ENCODE assay signal across 27 mouse cellular contexts in the genomic region with DNA sequence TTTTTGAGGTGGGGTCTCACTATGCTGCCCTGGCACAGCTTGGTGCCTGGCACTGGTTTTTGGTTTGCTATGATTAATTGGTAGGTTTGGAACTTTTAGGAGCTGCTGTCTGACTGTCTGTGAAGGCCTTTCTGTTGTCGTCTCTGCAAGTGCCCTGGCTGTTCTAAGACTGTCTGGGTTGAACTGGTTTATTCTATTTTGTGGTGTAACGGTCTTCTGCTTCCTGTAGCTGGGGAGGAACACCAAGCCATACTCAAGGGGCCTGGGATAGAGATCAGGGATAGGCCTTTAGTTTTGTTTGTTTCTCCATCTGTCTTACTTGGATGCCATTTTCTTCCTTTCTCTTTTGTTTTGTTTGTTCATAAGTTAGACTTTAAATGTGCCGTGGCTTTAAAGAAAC. TPM values are rescaled to one million over a fixed set of nuclear protein-coding genes. Genes with fewer than 3 reads are reported as not detected.
DNase-seq lines count a peak whose midpoint lies in the region; ATAC-seq and TF ChIP-seq lines count a peak whose summit lies in the region.
"Had no signal": no experiment of that assay in that cellular context is flagged by ENCODE, and none has a peak within 500 bp of the region (broad histone marks: within the 10 kb centered on the region; RNA-seq: fewer than 3 reads in every experiment).

No protein-coding gene starts in this region.

- H3K4me1 ChIP-seq in heart, embryonic 10.5 days: peaks cover 27% of the 10 kb centered on the region
- H3K4me1 ChIP-seq in stomach, embryonic 16.5 days (ENCODE audit: control insufficient read depth, insufficient read depth, low read length): peaks cover 5% of the 10 kb centered on the region; the same call in 1 of the 2 replicates
- H3K4me1 ChIP-seq in stomach, postnatal 0 days (replicated peaks; ENCODE audit: control insufficient read depth, insufficient read depth): peaks cover 3% of the 10 kb centered on the region; the same call in 1 of the 2 replicates
- peaks cover 3 to 42% of the 10 kb centered on the region in 2 experiments for H3K4me1 ChIP-seq in CH12.LX (ENCODE audit: control insufficient read depth in 1 of 2, insufficient read depth in 2 of 2)
- H3K4me1 ChIP-seq in liver, embryonic 16.5 days (ENCODE audit: control insufficient read depth, low read depth, low read length): peaks cover 6% of the 10 kb centered on the region
- H3K4me1 ChIP-seq: neural tube, embryonic 12.5 days had no signal

- intact Hi-C loops in heart, postnatal 10 days (cut with DNase I): no loop called here
- intact Hi-C loops in left cerebral cortex, postnatal 25 days (cut with DNase I): no loop called here

- ATAC-seq in stomach, embryonic 16.5 days (ENCODE audit: insufficient read depth, low FRiP score): no peak
- ATAC-seq in stomach, postnatal 0 days (ENCODE audit: low FRiP score, low TSS enrichment): no peak
- ATAC-seq in liver, embryonic 16.5 days (ENCODE audit: low read depth): no peak
- ATAC-seq: forebrain, postnatal 0 days had no signal

- H3K36me3 ChIP-seq in heart, embryonic 10.5 days: no peaks in the 10 kb centered on the region
- no peaks in the 10 kb centered on the region for H3K36me3 ChIP-seq in stomach, embryonic 16.5 days (ENCODE audit: control insufficient read depth, insufficient read depth, low read length)
- H3K36me3 ChIP-seq in stomach, postnatal 0 days (ENCODE audit: control insufficient read depth, insufficient read depth, low read length): no peaks in the 10 kb centered on the region
- no peaks in the 10 kb centered on the region for H3K36me3 ChIP-seq in CH12.LX (replicated peaks in 1 of 2; ENCODE audit: control insufficient read depth in 1 of 2, insufficient read depth in 1 of 2, low read length in 1 of 2)
- H3K36me3 ChIP-seq in liver, embryonic 16.5 days (ENCODE audit: control insufficient read depth, insufficient read depth): no peaks in the 10 kb centered on the region
- H3K36me3 ChIP-seq: embryonic facial prominence, embryonic 15.5 days; limb, embryonic 13.5 days; neural tube, embryonic 12.5 days had no signal

- no peaks in the 10 kb centered on the region for H3K9me3 ChIP-seq in heart, embryonic 10.5 days
- H3K9me3 ChIP-seq in stomach, embryonic 16.5 days (replicated peaks; ENCODE audit: control insufficient read depth, low read length): no peaks in the 10 kb centered on the region
- H3K9me3 ChIP-seq in stomach, postnatal 0 days (ENCODE audit: control insufficient read depth, low read length): no peaks in the 10 kb centered on the region
- no peaks in the 10 kb centered on the region for H3K9me3 ChIP-seq in CH12.LX (replicated peaks; ENCODE audit: low read length)
- H3K9me3 ChIP-seq in liver, embryonic 16.5 days (replicated peaks; ENCODE audit: control insufficient read depth, low read length): no peaks in the 10 kb centered on the region
- H3K9me3 ChIP-seq: embryonic facial prominence, embryonic 15.5 days; limb, embryonic 13.5 days; megakaryocyte, embryonic 14.5 days; neural tube, embryonic 12.5 days had no signal

- no peaks in the 10 kb centered on the region for H3K79me2 ChIP-seq in CH12.LX (replicated peaks; ENCODE audit: control insufficient read depth, extremely low read depth, insufficient read depth, poor library complexity, severe bottlenecking)

- in situ Hi-C loops in CH12.LX (cut with MboI; ENCODE audit: low pct_ligation_motif_present, low pct_unique_long_range_greater_than_20kb, low sequenced_read_pairs): no loop called here

- no peak for TF ChIP-seq EP300 in stomach, postnatal 0 days (optimal IDR thresholded peaks at IDR 0.05)
- TF ChIP-seq EP300 in CH12.LX (IDR thresholded peaks at IDR 0.05; ENCODE audit: low read length): no peak

- TF ChIP-seq CTCF in stomach, postnatal 0 days (IDR thresholded peaks at IDR 0.05; ENCODE audit: low read depth): no peak
- TF ChIP-seq CTCF in CH12.LX (conservative IDR thresholded peaks at IDR 0.05 in 1 of 2, IDR thresholded peaks at IDR 0.05 in 1 of 2; ENCODE audit: low read depth in 2 of 2, low read length in 2 of 2): no peak

- H3K27ac ChIP-seq in heart, embryonic 10.5 days: 0 out of 2 replicates have a peak overlapping the region, but pooled peaks have one; percentile 10
- H3K27ac ChIP-seq in stomach, embryonic 16.5 days (ENCODE audit: low read length): peak overlapping the region; percentile 20; the same call in 1 of the 2 replicates
- no peak overlapping the region for H3K27ac ChIP-seq in stomach, postnatal 0 days (replicated peaks)
- no peak overlapping the region for H3K27ac ChIP-seq in CH12.LX (ENCODE audit: insufficient read depth, low read depth)
- peak overlapping the region; percentile 52; the same call in 1 of the 2 replicates for H3K27ac ChIP-seq in liver, embryonic 16.5 days (ENCODE audit: low read length)
- H3K27ac ChIP-seq: embryonic facial prominence, embryonic 15.5 days; heart, adult 2 months; hindbrain, embryonic 14.5 days; layer of hippocampus, adult 2 months; limb, embryonic 13.5 days; neural tube, embryonic 12.5 days had no signal

- no peak for DNase-seq in heart, embryonic 10.5 days (ENCODE audit: low spot score)
- no peak for DNase-seq in heart, postnatal 10 days
- no peak for DNase-seq in stomach, postnatal 0 days (ENCODE audit: low spot score)
- no peak for DNase-seq in CH12.LX (ENCODE audit: extremely low read depth)
- no peak for DNase-seq in left cerebral cortex, postnatal 25 days (ENCODE audit: low spot score in 2 of 2)
- no peak for DNase-seq in urinary bladder, adult 2 months (ENCODE audit: low spot score)
- DNase-seq: adrenal gland, adult 2 months; cerebellum, adult 11-12 months; cerebellum, postnatal 14 days; forebrain, postnatal 0 days; gastrocnemius, postnatal 25 days; heart, adult 2 months; heart, postnatal 36 days; kidney, adult 8-10 months; lung, adult 2 months; lung, postnatal 14 days; midbrain, embryonic 14.5 days; right cerebral cortex, postnatal 14 days had no signal

- H3K27me3 ChIP-seq in heart, embryonic 10.5 days (ENCODE audit: insufficient read depth, poor library complexity, severe bottlenecking): no peaks in the 10 kb centered on the region
- no peaks in the 10 kb centered on the region for H3K27me3 ChIP-seq in stomach, embryonic 16.5 days (ENCODE audit: control insufficient read depth, insufficient read depth, low read length)
- H3K27me3 ChIP-seq in stomach, postnatal 0 days (ENCODE audit: control insufficient read depth, insufficient read depth, low read length): no peaks in the 10 kb centered on the region
- H3K27me3 ChIP-seq in CH12.LX (replicated peaks): no peaks in the 10 kb centered on the region
- H3K27me3 ChIP-seq in liver, embryonic 16.5 days (ENCODE audit: control insufficient read depth, insufficient read depth, low read depth, low read length): no peaks in the 10 kb centered on the region
- H3K27me3 ChIP-seq: embryonic facial prominence, embryonic 15.5 days; limb, embryonic 13.5 days; neural tube, embryonic 12.5 days had no signal

- H3K4me2 ChIP-seq in stomach, embryonic 16.5 days (ENCODE audit: low read depth, low read length): no peak overlapping the region
- H3K4me2 ChIP-seq in stomach, postnatal 0 days (replicated peaks; ENCODE audit: low read depth): no peak overlapping the region
- peak overlapping the region; percentile 79; the same call in 1 of the 2 replicates for H3K4me2 ChIP-seq in CH12.LX (ENCODE audit: insufficient read depth, low read depth, poor library complexity, severe bottlenecking)
- H3K4me2 ChIP-seq in liver, embryonic 16.5 days (ENCODE audit: low read depth, low read length): peak overlapping the region; percentile 12; the same call in 1 of the 2 replicates
- H3K4me2 ChIP-seq: embryonic facial prominence, embryonic 15.5 days; hindbrain, embryonic 14.5 days; limb, embryonic 13.5 days; neural tube, embryonic 12.5 days had no signal

- no peak overlapping the region for H3K9ac ChIP-seq in stomach, embryonic 16.5 days (ENCODE audit: low read length)
- no peak overlapping the region for H3K9ac ChIP-seq in stomach, postnatal 0 days (ENCODE audit: low read length)
- H3K9ac ChIP-seq in CH12.LX (ENCODE audit: insufficient read depth, low read depth): no peak overlapping the region
- H3K9ac ChIP-seq in liver, embryonic 16.5 days (ENCODE audit: low read depth, low read length): no peak overlapping the region
- H3K9ac ChIP-seq: embryonic facial prominence, embryonic 15.5 days; forebrain, postnatal 0 days; hindbrain, embryonic 14.5 days; limb, embryonic 13.5 days; neural tube, embryonic 12.5 days had no signal

- no peak for TF ChIP-seq RAD21 in CH12.LX (IDR thresholded peaks at IDR 0.05; ENCODE audit: low read depth, low read length)

- H3K4me3 ChIP-seq in heart, embryonic 10.5 days: no peak overlapping the region
- H3K4me3 ChIP-seq in stomach, embryonic 16.5 days (replicated peaks; ENCODE audit: low read length): no peak overlapping the region
- H3K4me3 ChIP-seq in stomach, postnatal 0 days (ENCODE audit: low read depth, low read length): no peak overlapping the region
- H3K4me3 ChIP-seq in CH12.LX (replicated peaks in 1 of 3; ENCODE audit: low read depth in 2 of 3, low read length in 2 of 3, poor library complexity in 1 of 3): no peak overlapping the region
- no peak overlapping the region for H3K4me3 ChIP-seq in liver, embryonic 16.5 days (ENCODE audit: low read depth, low read length)
- H3K4me3 ChIP-seq: embryonic facial prominence, embryonic 15.5 days; heart, adult 2 months; layer of hippocampus, adult 2 months; limb, embryonic 13.5 days; megakaryocyte, embryonic 14.5 days; neural tube, embryonic 12.5 days had no signal

- WGBS in heart, embryonic 10.5 days: 78% methylated on average over 3 of the region's 3 CpGs
- WGBS in stomach, embryonic 16.5 days: 49% methylated on average over 3 of the region's 3 CpGs
- WGBS in stomach, postnatal 0 days: 45% methylated on average over 3 of the region's 3 CpGs
- 25% methylated on average over 3 of the region's 3 CpGs for WGBS in liver, embryonic 16.5 days (ENCODE audit: insufficient replicate concordance)

- dilution Hi-C loops in CH12.LX (cut with MboI; ENCODE audit: extremely low pct_ligation_motif_present, extremely low pct_unique_long_range_greater_than_20kb, low sequenced_read_pairs): no loop called here

- no peak for TF ChIP-seq POLR2A in CH12.LX (IDR thresholded peaks at IDR 0.05; ENCODE audit: low read depth, low read length)

TF ChIP-seq in CH12.LX, 34 proteins besides CTCF, POLR2A, EP300 and RAD21 (continues in another document):
- TF ChIP-seq NRF1 (IDR thresholded peaks at IDR 0.05; ENCODE audit: low read depth, low read length): no peak
- no peak for TF ChIP-seq TBP (conservative IDR thresholded peaks at IDR 0.05; ENCODE audit: low read depth, low read length)

RNA-seq across cellular contexts. Expression of a gene that starts 46.0 kb away (rescaled TPM):
- polyA plus RNA-seq in heart, embryonic 10.5 days (2016; fragmentation: Nextera tagmentation; extraction: Ambion mirVana): 0.10 and 0.13 TPM in 2 replicates
- total RNA-seq in heart, postnatal 10 days (2021): 10 to 100 TPM; 36.4 to 38.2 TPM
- 3.6 and 4.0 TPM in 2 replicates for polyA plus RNA-seq in stomach, embryonic 16.5 days (2015; fragmentation: Nextera tagmentation; extraction: Ambion mirVana)
- 3.0 and 3.1 TPM in 2 replicates for polyA plus RNA-seq in stomach, postnatal 0 days (2015; fragmentation: Nextera tagmentation; extraction: Ambion mirVana)
- 0.08 TPM in 1 of 2 replicates, not detected in the other for total RNA-seq in CH12.LX (2012; rRNA removed)
- not detected in 2 replicates for total RNA-seq in CH12.LX (2014; rRNA removed)
- polyA plus RNA-seq in CH12.LX (2012; ENCODE audit: insufficient read length, low read depth): 0.20 and 0.26 TPM in 2 replicates
- 0.14 and 0.42 TPM in 2 replicates for polyA plus RNA-seq in liver, embryonic 16.5 days (2015; fragmentation: Nextera tagmentation; extraction: Ambion mirVana)
- under 1 TPM; 0.34 to 0.48 TPM for total RNA-seq in left cerebral cortex, postnatal 25 days (2021)
- 6.9 and 7.8 TPM in 2 replicates for polyA plus RNA-seq in urinary bladder, adult 2 months (2012; rRNA removed)
- total RNA-seq: forebrain, postnatal 0 days; MEL had no signal
- polyA plus RNA-seq: forebrain, postnatal 0 days; hindbrain, embryonic 14.5 days; midbrain, embryonic 14.5 days had no signal

Comparison
In these comparisons a context has a peak if more than half of its experiments do, and no peak if none do; other contexts are left out.
1. H3K27ac ChIP-seq: peak in heart, embryonic 10.5 days (single experiment), stomach, embryonic 16.5 days (single experiment) and liver, embryonic 16.5 days (single experiment); none in stomach, postnatal 0 days (single experiment) and CH12.LX (single experiment).
2. H3K4me2 ChIP-seq: peak in CH12.LX (single experiment) and liver, embryonic 16.5 days (single experiment); none in stomach, embryonic 16.5 days (single experiment) and stomach, postnatal 0 days (single experiment).